ENCODE assay signal across 8 mouse cellular contexts in genomic region chr2:143915600-143916135, GRCm38 (mm10). TPM values are rescaled to one million over a fixed set of nuclear protein-coding genes. Genes with fewer than 3 reads are reported as not detected.
DNase-seq lines count a peak whose midpoint lies in the region; ATAC-seq and TF ChIP-seq lines count a peak whose summit lies in the region.

No protein-coding gene starts in this region.

- H3K4me3 ChIP-seq in spleen, adult 2 months (ENCODE audit: extremely low read depth, insufficient read depth, insufficient read length), result peak overlapping the region; percentile 88
- peak overlapping the region; percentile 74 for H3K4me3 ChIP-seq in forebrain, embryonic 10.5 days
- H3K4me3 ChIP-seq in intestine, embryonic 16.5 days (ENCODE audit: low read length), result peak overlapping the region; percentile 87
- H3K4me3 ChIP-seq in lung, postnatal 0 days (ENCODE audit: low read depth, low read length), result peak overlapping the region; percentile 87

- peak; percentile 35 for ATAC-seq in intestine, embryonic 16.5 days
- peak; percentile 9 for ATAC-seq in lung, postnatal 0 days

- H3K36me3 ChIP-seq in spleen, adult 2 months (ENCODE audit: control insufficient read depth, insufficient read depth, low read length), result no peaks in the 10 kb centered on the region
- H3K36me3 ChIP-seq in forebrain, embryonic 10.5 days (replicated peaks), result no peaks in the 10 kb centered on the region
- no peaks in the 10 kb centered on the region for H3K36me3 ChIP-seq in intestine, embryonic 16.5 days (ENCODE audit: control insufficient read depth, insufficient read depth, low read length)
- H3K36me3 ChIP-seq in lung, postnatal 0 days (ENCODE audit: insufficient read depth, low read length), result no peaks in the 10 kb centered on the region

- H3K4me2 ChIP-seq in intestine, embryonic 16.5 days (ENCODE audit: low read depth, low read length), result peak overlapping the region; percentile 65
- peak overlapping the region; percentile 59 for H3K4me2 ChIP-seq in lung, postnatal 0 days (replicated peaks; ENCODE audit: low read depth, low read length)

- peaks cover 3% of the 10 kb centered on the region; the same call in 1 of the 2 replicates for H3K4me1 ChIP-seq in spleen, adult 2 months (ENCODE audit: control insufficient read depth, insufficient read depth, insufficient read length)
- peaks cover 35% of the 10 kb centered on the region for H3K4me1 ChIP-seq in forebrain, embryonic 10.5 days
- H3K4me1 ChIP-seq in intestine, embryonic 16.5 days (ENCODE audit: control insufficient read depth, insufficient read depth, low read length), result peaks cover 17% of the 10 kb centered on the region
- H3K4me1 ChIP-seq in lung, postnatal 0 days (ENCODE audit: insufficient read depth, low read depth, low read length), result peaks cover 9% of the 10 kb centered on the region

- H3K9me3 ChIP-seq in forebrain, embryonic 10.5 days, result no peaks in the 10 kb centered on the region
- no peaks in the 10 kb centered on the region for H3K9me3 ChIP-seq in intestine, embryonic 16.5 days (ENCODE audit: control insufficient read depth, low read length)
- H3K9me3 ChIP-seq in lung, postnatal 0 days (ENCODE audit: low read length), result no peaks in the 10 kb centered on the region

- TF ChIP-seq CTCF in spleen, adult 2 months (IDR thresholded peaks at IDR 0.05; ENCODE audit: extremely low read depth, insufficient read depth, insufficient read length, insufficient replicate concordance), result no peak
- TF ChIP-seq CTCF in lung, postnatal 0 days (IDR thresholded peaks at IDR 0.05), result peak; percentile 15

- TF ChIP-seq EP300 in lung, postnatal 0 days (IDR thresholded peaks at IDR 0.05), result peak; percentile 41

- whole genome bisulfite sequencing in spleen, adult 2 months, result under 1% methylated on average over 32 of the region's 32 CpGs
- under 1% methylated on average over 32 of the region's 32 CpGs for WGBS in forebrain, embryonic 10.5 days
- WGBS in intestine, embryonic 16.5 days, result under 1% methylated on average over 32 of the region's 32 CpGs
- WGBS in lung, postnatal 0 days, result under 1% methylated on average over 32 of the region's 32 CpGs

- H3K27me3 ChIP-seq in spleen, adult 2 months (ENCODE audit: control insufficient read depth, insufficient read depth, low read length), result peaks cover 5% of the 10 kb centered on the region
- H3K27me3 ChIP-seq in forebrain, embryonic 10.5 days (ENCODE audit: poor library complexity, severe bottlenecking), result no peaks in the 10 kb centered on the region
- H3K27me3 ChIP-seq in intestine, embryonic 16.5 days (replicated peaks; ENCODE audit: control insufficient read depth, insufficient read depth, low read length), result no peaks in the 10 kb centered on the region
- no peaks in the 10 kb centered on the region for H3K27me3 ChIP-seq in lung, postnatal 0 days (replicated peaks; ENCODE audit: insufficient read depth, low read length)

- peak overlapping the region; percentile 74 for H3K27ac ChIP-seq in spleen, adult 2 months (ENCODE audit: insufficient read depth, low read length)
- H3K27ac ChIP-seq in forebrain, embryonic 10.5 days, result peak overlapping the region; percentile 97
- H3K27ac ChIP-seq in intestine, embryonic 16.5 days (ENCODE audit: low read length), result peak overlapping the region; percentile 100
- peak overlapping the region; percentile 99 for H3K27ac ChIP-seq in lung, postnatal 0 days (ENCODE audit: low read length)

- TF ChIP-seq POLR2A in spleen, adult 2 months (IDR thresholded peaks at IDR 0.05; ENCODE audit: low read depth, low read length), result no peak

- peak overlapping the region; percentile 92 for H3K9ac ChIP-seq in intestine, embryonic 16.5 days (ENCODE audit: low read depth, low read length)
- H3K9ac ChIP-seq in lung, postnatal 0 days (replicated peaks; ENCODE audit: low read depth), result peak overlapping the region; percentile 99

- peak; percentile 67 for DNase-seq in adrenal gland, postnatal 10 days
- DNase-seq in adrenal gland, postnatal 4 days (ENCODE audit: low spot score in 2 of 2), result no peak
- no peak for DNase-seq in spleen, adult 2 months (ENCODE audit: low read depth in 1 of 2, low spot score in 2 of 2)
- DNase-seq in spleen, adult 18-20 months, result no peak
- DNase-seq in forebrain, embryonic 10.5 days (ENCODE audit: extremely low spot score, low spot score), result no peak
- DNase-seq in lung, postnatal 0 days (ENCODE audit: low spot score), result peak; percentile 82
- peak; percentile 30 for DNase-seq in skeletal muscle tissue, adult 2 months (ENCODE audit: low read depth, low spot score)

RNA-seq across cellular contexts. Expression of gene Dstn, which starts 0.5 kb away (rescaled TPM):
- total RNA-seq in adrenal gland, postnatal 10 days (2021), result 100 to 1,000 TPM; 175 to 191 TPM
- 100 to 1,000 TPM; 227 to 242 TPM for total RNA-seq in adrenal gland, postnatal 4 days (2021)
- polyA plus RNA-seq in spleen, adult 2 months (2012; rRNA removed), result 7.9 and 8.8 TPM in 2 replicates
- 275 and 290 TPM in 2 replicates for polyA plus RNA-seq in forebrain, embryonic 10.5 days (2016; fragmentation: Nextera tagmentation; extraction: Ambion mirVana)
- 822 and 823 TPM in 2 replicates for polyA plus RNA-seq in intestine, embryonic 16.5 days (2015; fragmentation: Nextera tagmentation; extraction: Ambion mirVana)
- 640 and 655 TPM in 2 replicates for polyA plus RNA-seq in lung, postnatal 0 days (2015; fragmentation: Nextera tagmentation; extraction: Ambion mirVana)

RNA-seq across cellular contexts. Expression of gene Bfsp1, which starts 52.7 kb away (rescaled TPM):
- 1 to 10 TPM in 1 of 2 experiments, under 1 TPM in 1; 0.87 to 1.3 TPM for total RNA-seq in adrenal gland, postnatal 10 days (2021)
- total RNA-seq in adrenal gland, postnatal 4 days (2021), result 1 to 10 TPM; 1.9 to 2.1 TPM
- 0.31 and 0.39 TPM in 2 replicates for polyA plus RNA-seq in spleen, adult 2 months (2012; rRNA removed)
- polyA plus RNA-seq in forebrain, embryonic 10.5 days (2016; fragmentation: Nextera tagmentation; extraction: Ambion mirVana), result 0.74 and 0.75 TPM in 2 replicates
- 5.2 and 5.4 TPM in 2 replicates for polyA plus RNA-seq in intestine, embryonic 16.5 days (2015; fragmentation: Nextera tagmentation; extraction: Ambion mirVana)
- 3.2 and 4.7 TPM in 2 replicates for polyA plus RNA-seq in lung, postnatal 0 days (2015; fragmentation: Nextera tagmentation; extraction: Ambion mirVana)

Comparison
In these comparisons a context has a peak if more than half of its experiments do, and no peak if none do; other contexts are left out.
1. DNase-seq: peak in adrenal gland, postnatal 10 days (single experiment), lung, postnatal 0 days (single experiment) and skeletal muscle tissue, adult 2 months (single experiment); none in adrenal gland, postnatal 4 days (0 of 2), spleen, adult 2 months (0 of 2), spleen, adult 18-20 months (0 of 2) and forebrain, embryonic 10.5 days (single experiment).
2. RNA of gene Dstn, which starts 0.5 kb away (polyA plus RNA-seq): 822 to 823 TPM in intestine, embryonic 16.5 days, 640 to 655 TPM in lung, postnatal 0 days and 275 to 290 TPM in forebrain, embryonic 10.5 days; 7.9 to 8.8 TPM in spleen, adult 2 months; every median in the first group is over 10 times any median in the second.
3. Peak in every context shown above with its lines, with median percentiles within 50 percentile points of each other: H3K27ac ChIP-seq and H3K4me3 ChIP-seq.